Mouse (Mus musculus) heart, embryonic 14.5 days (tissue): ENCODE data around the gene Akr1b3. TPM values are rescaled to one million over a fixed set of nuclear protein-coding genes. Genes with fewer than 3 reads are reported as not detected.
A peak's percentile ranks its signal among the peaks of the same experiment; 100 is the strongest.

ENCODE experiments used
- ATAC-seq: fragments of 200-750 bp; cut with Nextera tagmentation; 2 replicates; pipeline ENCODE4 v1.8.0; 2017; ENCODE audit warnings: low read depth, moderate TSS enrichment; ENCODE audit not compliant: insufficient number of reproducible peaks, insufficient read depth, low FRiP score
- H3K27ac ChIP-seq, 2 experiments: fragments of 200-500 bp in 1 of 2; fragments of 300-500 bp in 1 of 2; sonication (generic) in 1 of 2; replicated peaks in 1 of 2; 2 replicates each; pipeline ENCODE4 v1.5.1; 2012 to 2014; ENCODE audit warnings: low read depth in 2 of 2, low read length in 2 of 2, control low read depth in 1 of 2, mild to moderate bottlenecking in 1 of 2, mixed read lengths in 1 of 2; ENCODE audit not compliant: control insufficient read depth in 1 of 2, insufficient read depth in 1 of 2
- H3K27me3 ChIP-seq: fragments of 300-500 bp; sonication (generic); 2 replicates; pipeline ENCODE4 v1.6.1; 2014; ENCODE audit warnings: mild to moderate bottlenecking, low read length, control low read depth; ENCODE audit not compliant: control insufficient read depth, insufficient read depth
- H3K36me3 ChIP-seq: fragments of 300-500 bp; sonication (generic); 2 replicates; pipeline ENCODE4 v1.6.1; 2014; ENCODE audit warnings: mild to moderate bottlenecking, control low read depth, low read length, mixed read lengths; ENCODE audit not compliant: control insufficient read depth, insufficient read depth
- H3K4me1 ChIP-seq, 2 experiments: fragments of 200-500 bp in 1 of 2; fragments of 300-500 bp in 1 of 2; sonication (generic) in 1 of 2; 2 replicates each; pipeline ENCODE4 v1.6.1; 2012 to 2014; ENCODE audit warnings: low read length in 2 of 2, control low read depth in 1 of 2, mixed read lengths in 1 of 2; ENCODE audit not compliant: control insufficient read depth in 2 of 2, insufficient read depth in 2 of 2
- H3K4me2 ChIP-seq: fragments of 300-500 bp; sonication (generic); 2 replicates; pipeline ENCODE4 v1.6.1; 2014; ENCODE audit warnings: mild to moderate bottlenecking, low read length
- H3K4me3 ChIP-seq, 2 experiments: fragments of 200-500 bp in 1 of 2; fragments of 300-500 bp in 1 of 2; sonication (generic) in 1 of 2; 2 replicates each; pipeline ENCODE4 v1.5.1; 2012 to 2014; ENCODE audit warnings: low read length in 2 of 2, mild to moderate bottlenecking in 2 of 2, control low read depth in 1 of 2, low read depth in 1 of 2, moderate library complexity in 1 of 2; ENCODE audit not compliant: control insufficient read depth in 1 of 2, insufficient read depth in 1 of 2
- H3K9ac ChIP-seq: fragments of 300-500 bp; sonication (generic); 2 replicates; pipeline ENCODE4 v1.6.1; 2014; ENCODE audit warnings: mild to moderate bottlenecking, low read length
- H3K9me3 ChIP-seq: fragments of 300-500 bp; sonication (generic); 2 replicates; pipeline ENCODE4 v1.6.1; 2016; ENCODE audit warnings: low read length, control low read depth; ENCODE audit not compliant: control insufficient read depth
- WGBS: fragments of 180-500 bp; shearing (Covaris S2); extraction: QIAGEN DNeasy Blood & Tissue Kit; methylation state at CpG from one replicate; pipeline ENCODE4 v1.1.7; 2014; 5-methylcytosine and 5-hydroxymethylcytosine counted together
- polyA plus RNA-seq: library from polyadenylated mRNA; unstranded; fragments of >200 nt; fragmentation: Nextera tagmentation; extraction: Ambion mirVana; gene quantifications from 2 replicates; pipeline ENCODE4 v1.2.1, GENCODE M21; 2014

Akr1b3 gene
- polyA plus RNA-seq, 1 experiment from 2014 or later, result 187 TPM

DNA sequence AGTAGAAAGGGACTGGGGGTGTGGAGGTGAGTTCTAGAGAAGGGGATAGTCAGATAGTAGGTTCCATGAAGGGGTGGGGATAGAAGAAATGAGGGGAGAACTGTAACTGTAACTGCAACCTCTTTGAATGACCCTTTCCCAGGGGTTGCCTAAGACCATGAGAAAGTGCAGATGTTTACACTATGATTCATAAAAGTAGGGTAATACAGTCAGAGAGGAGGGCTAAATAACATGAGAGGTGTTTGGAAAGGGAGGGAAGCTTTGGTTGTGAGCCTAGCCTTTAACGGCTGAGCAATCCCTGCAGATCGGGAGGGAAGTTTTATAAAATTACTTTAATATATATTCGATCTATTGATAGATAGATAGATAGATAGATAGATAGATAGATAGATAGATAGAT, 20.2 kb downstream of the Akr1b3 start:
- Histone ChIP-seq H3K9ac (no peak overlapping the region), H3K4me2 (no peak overlapping the region), H3K27ac (no peak overlapping the region), H3K9me3 (no peaks in the 10 kb centered on the region), H3K4me1 (peaks cover 0 to 2% of the 10 kb centered on the region in 2 experiments; a peak in 1 of 4 replicates), H3K27me3 (no peaks in the 10 kb centered on the region), H3K36me3 (no peaks in the 10 kb centered on the region), H3K4me3 (no peak overlapping the region)
- WGBS, result 85% methylated on average over 3 of the region's 3 CpGs
- ATAC-seq, result no peak

DNA sequence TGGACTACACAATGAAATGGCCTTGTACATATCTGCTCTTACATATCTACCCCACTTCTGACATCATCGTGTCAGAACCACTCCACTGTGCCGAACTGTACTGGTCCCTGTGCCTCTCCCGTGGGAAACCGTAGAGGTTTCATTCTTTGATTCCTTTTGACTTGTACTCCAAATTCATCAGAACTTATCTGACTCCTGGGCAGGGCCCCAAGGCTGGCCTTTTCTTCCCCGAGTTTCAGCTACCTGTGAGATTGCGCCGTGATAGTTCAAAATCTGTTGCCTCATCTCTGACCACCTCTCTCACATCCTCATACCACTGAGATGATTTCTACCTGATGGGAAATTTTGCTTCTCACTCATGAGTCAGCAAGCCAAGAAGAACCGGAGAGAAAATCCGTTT, 21.8 kb downstream of the Akr1b3 start:
- Histone ChIP-seq H3K4me3 (no peak overlapping the region), H3K4me2 (no peak overlapping the region), H3K36me3 (no peaks in the 10 kb centered on the region), H3K27me3 (no peaks in the 10 kb centered on the region), H3K9ac (no peak overlapping the region), H3K4me1 (peaks cover 0 to 2% of the 10 kb centered on the region in 2 experiments; a peak in 1 of 4 replicates), H3K9me3 (no peaks in the 10 kb centered on the region), H3K27ac (no peak overlapping the region)
- WGBS, result 82% methylated on average over 9 of the region's 9 CpGs
- ATAC-seq, result no peak

DNA sequence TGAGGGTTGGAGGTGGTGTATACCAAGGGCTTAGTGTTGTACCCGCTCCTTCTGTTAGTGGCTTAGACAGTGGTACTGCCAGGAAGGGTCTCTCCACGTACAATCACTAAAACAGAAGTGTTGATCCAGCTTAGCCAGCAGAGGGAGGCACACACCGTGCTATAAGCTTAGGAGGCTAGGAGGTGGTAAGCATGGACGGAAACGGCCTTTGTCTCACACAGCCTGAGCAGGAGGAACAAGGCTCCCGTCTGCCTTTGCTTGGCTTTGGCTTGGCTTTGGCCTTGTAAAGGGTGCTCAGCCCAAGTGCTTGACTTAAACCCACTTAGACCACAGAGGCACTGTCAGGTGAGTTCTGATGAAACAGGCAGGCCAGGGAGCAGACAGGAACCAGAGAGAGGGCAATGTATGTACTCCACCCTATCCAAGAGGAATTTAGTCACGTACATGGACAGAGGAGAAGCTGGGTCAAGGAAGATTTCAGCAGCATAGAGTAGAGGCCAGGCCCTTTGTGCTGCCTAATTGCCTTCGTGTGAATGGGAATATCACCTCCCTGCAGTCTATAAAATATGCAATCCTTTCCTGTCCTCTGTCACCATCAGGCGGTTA, 24.3 kb downstream of the Akr1b3 start:
- 24% methylated on average over 9 of the region's 9 CpGs for WGBS
- H3K36me3 ChIP-seq, result no peaks in the 10 kb centered on the region
- no peaks in the 10 kb centered on the region for H3K27me3 ChIP-seq

DNA sequence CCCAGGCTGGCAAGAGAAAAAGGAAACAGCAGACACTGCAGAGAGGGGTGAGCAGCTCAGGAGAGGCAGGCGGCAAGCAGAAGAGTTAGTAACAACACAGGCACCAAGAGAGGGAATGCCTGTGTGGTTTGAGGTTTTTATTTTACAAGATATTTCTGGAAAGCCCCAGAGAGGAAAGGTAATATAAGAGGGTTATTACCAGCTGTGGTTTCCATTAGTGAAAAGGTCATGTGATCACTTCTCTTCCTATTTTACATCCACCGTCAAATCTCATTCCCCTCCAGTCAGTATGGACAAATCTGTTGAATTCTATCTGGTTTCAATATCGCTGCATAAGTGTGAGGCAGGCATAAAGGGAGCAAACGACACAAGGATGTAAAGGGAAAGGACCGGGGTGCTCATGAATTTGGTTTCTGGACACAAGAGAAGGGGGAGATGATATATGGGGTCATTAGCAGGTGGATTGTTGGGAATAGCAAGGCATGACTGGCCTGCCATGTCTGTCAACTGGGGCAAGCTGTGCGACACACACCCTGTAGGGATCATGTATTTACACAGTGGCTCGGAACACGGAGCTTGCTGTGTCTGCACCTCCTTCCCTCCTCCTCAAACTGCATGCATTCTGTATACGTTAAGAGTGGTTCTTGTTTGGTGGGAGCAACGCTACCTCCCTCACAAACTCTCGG, 24.9 kb downstream of the Akr1b3 start:
- 0 out of 2 replicates have a peak overlapping the region, but pooled peaks have one; percentile 12 for H3K4me2 ChIP-seq
- H3K9me3 ChIP-seq, result no peaks in the 10 kb centered on the region
- H3K27me3 ChIP-seq, result no peaks in the 10 kb centered on the region
- no peak overlapping the region for H3K4me3 ChIP-seq
- no peak for ATAC-seq
- no peak overlapping the region for H3K27ac ChIP-seq
- no peak overlapping the region for H3K9ac ChIP-seq
- peaks cover 0 to 4% of the 10 kb centered on the region in 2 experiments; a peak in 2 of 4 replicates for H3K4me1 ChIP-seq
- WGBS, result 65% methylated on average over 11 of the region's 11 CpGs
- H3K36me3 ChIP-seq, result no peaks in the 10 kb centered on the region

More for the DNA sequence above, 24.3 kb downstream of the Akr1b3 start:
- 0 out of 2 replicates have a peak overlapping the region, but pooled peaks have one; percentile 12 for H3K4me2 ChIP-seq
- peak; percentile 56; the same call in 1 of the 2 replicates for ATAC-seq
- H3K9me3 ChIP-seq, result no peaks in the 10 kb centered on the region
- no peak overlapping the region; the same call in 1 of the 2 replicates for H3K9ac ChIP-seq
- H3K4me1 ChIP-seq, result peaks cover 0 to 2% of the 10 kb centered on the region in 2 experiments; a peak in 2 of 4 replicates
- no peak overlapping the region for H3K27ac ChIP-seq
- no peak overlapping the region for H3K4me3 ChIP-seq

DNA sequence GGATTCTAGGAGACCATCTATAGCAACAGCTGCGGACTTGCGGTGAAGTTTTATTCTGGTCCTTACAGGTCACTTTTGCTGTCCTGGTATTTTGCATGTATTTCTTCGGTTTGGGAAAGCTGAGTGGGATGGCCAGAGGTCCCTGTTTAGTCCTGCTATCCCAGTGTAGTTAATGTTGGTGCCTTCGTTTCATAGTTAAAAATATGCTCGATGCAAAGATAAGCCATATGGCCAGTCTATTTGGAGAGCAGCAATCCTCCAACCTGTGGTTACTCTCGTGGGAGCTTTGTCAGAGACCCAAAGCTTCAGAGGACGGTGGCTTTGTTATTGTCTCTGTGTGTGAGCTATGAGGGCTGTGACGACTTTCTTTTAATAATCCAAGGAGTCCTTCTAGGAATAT, 26.6 kb downstream of the Akr1b3 start:
- Histone ChIP-seq H3K4me3 (no peak overlapping the region), H3K4me1 (peaks cover 0 to 4% of the 10 kb centered on the region in 2 experiments; a peak in 2 of 4 replicates), H3K9me3 (no peaks in the 10 kb centered on the region), H3K27ac (no peak overlapping the region), H3K36me3 (no peaks in the 10 kb centered on the region), H3K27me3 (no peaks in the 10 kb centered on the region), H3K4me2 (no peak overlapping the region), H3K9ac (no peak overlapping the region)
- ATAC-seq, result no peak
- WGBS, result 71% methylated on average over 8 of the region's 8 CpGs

DNA sequence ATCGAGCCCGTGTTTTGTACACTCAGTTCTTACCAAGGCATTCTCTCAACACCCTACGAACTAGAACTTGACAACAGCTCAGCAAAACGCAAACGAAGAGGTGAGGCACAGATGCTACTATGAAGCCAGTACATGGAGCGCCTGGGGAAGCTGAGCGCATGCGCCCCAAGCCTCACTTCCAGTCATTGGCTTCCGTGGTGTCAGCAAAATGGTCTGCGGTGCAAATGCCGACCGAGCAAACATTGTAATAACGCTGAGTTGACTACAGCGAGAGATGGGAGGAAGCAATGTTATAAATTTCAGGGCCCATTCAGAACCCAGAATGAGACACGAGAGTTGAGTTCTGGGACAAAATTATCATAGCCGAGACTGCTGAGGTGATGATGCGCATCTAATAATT, 27.2 kb downstream of the Akr1b3 start:
- Histone ChIP-seq H3K4me2 (no peak overlapping the region), H3K9ac (no peak overlapping the region), H3K27ac (no peak overlapping the region), H3K9me3 (no peaks in the 10 kb centered on the region), H3K4me1 (peaks cover 0 to 4% of the 10 kb centered on the region in 2 experiments; a peak in 2 of 4 replicates), H3K4me3 (no peak overlapping the region), H3K36me3 (no peaks in the 10 kb centered on the region), H3K27me3 (no peaks in the 10 kb centered on the region)
- 88% methylated on average over 17 of the region's 17 CpGs for WGBS
- ATAC-seq, result no peak

DNA sequence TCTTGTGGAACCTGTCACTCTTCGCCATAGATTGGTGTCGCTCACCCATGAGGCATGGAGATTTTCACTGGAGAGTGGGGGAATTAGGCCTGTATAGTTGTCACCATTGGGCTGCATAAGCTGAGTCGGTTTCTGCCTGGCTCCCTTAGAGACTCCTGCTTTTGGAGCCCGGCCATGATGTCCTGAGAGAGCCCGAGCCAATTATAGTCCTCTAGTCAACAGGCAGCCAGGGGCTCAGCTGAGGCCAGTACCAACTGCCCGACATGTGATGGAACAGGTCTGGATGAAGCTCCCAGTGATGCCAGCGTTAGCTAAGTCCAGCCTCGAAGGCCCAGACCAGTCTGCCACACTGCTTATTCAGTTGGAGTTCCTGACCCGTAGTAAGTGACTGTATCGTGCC, 29.2 kb downstream of the Akr1b3 start:
- no peak for ATAC-seq
- H3K4me1 ChIP-seq, result peaks cover 0 to 3% of the 10 kb centered on the region in 2 experiments; a peak in 2 of 4 replicates
- WGBS, result 55% methylated on average over 10 of the region's 10 CpGs

More for the DNA sequence above, 29.2 kb downstream of the Akr1b3 start:
- H3K36me3 ChIP-seq, result no peaks in the 10 kb centered on the region
- no peak overlapping the region for H3K4me2 ChIP-seq
- no peak overlapping the region for H3K4me3 ChIP-seq
- H3K27ac ChIP-seq, result no peak overlapping the region
- H3K9me3 ChIP-seq, result no peaks in the 10 kb centered on the region
- H3K9ac ChIP-seq, result no peak overlapping the region
- H3K27me3 ChIP-seq, result no peaks in the 10 kb centered on the region
